Mouse (Mus musculus) midbrain, embryonic 16.5 days (tissue): ENCODE measurements around the gene Nars2. TPM values are rescaled to one million over a fixed set of nuclear protein-coding genes. Genes with fewer than 3 reads are reported as not detected.
"Not testable (repeated sequence)": the region's sequence is repeated elsewhere in the genome, so short reads cannot be mapped to it uniquely, and the experiment has no call there.

Source experiments
- ATAC-seq: fragments of 200-750 bp; cut with Nextera tagmentation; 2 replicates; pipeline ENCODE4 v1.8.0; 2017; ENCODE audit warnings: moderate TSS enrichment
- H3K27ac ChIP-seq: fragments of 300-500 bp; sonication (generic); 2 replicates; pipeline ENCODE4 v1.5.1; 2014; ENCODE audit warnings: mild to moderate bottlenecking, low read length, mixed read lengths
- H3K27me3 ChIP-seq: fragments of 300-500 bp; sonication (generic); 2 replicates; pipeline ENCODE4 v1.6.1; 2014; ENCODE audit warnings: low read depth, low read length, mixed read lengths; ENCODE audit not compliant: control insufficient read depth, insufficient read depth
- H3K36me3 ChIP-seq: fragments of 300-500 bp; sonication (generic); 2 replicates; pipeline ENCODE4 v1.6.1; 2014; ENCODE audit warnings: mild to moderate bottlenecking, low read length, moderate library complexity, mixed read lengths; ENCODE audit not compliant: control insufficient read depth, insufficient read depth
- H3K4me1 ChIP-seq: fragments of 300-500 bp; sonication (generic); 2 replicates; pipeline ENCODE4 v1.6.1; 2014; ENCODE audit warnings: mild to moderate bottlenecking, low read length, mixed read lengths; ENCODE audit not compliant: control insufficient read depth, insufficient read depth
- H3K4me2 ChIP-seq: fragments of 300-500 bp; sonication (generic); 2 replicates; pipeline ENCODE4 v1.6.1; 2014; ENCODE audit warnings: mild to moderate bottlenecking, low read length, mixed read lengths
- H3K4me3 ChIP-seq: fragments of 300-500 bp; sonication (generic); 2 replicates; pipeline ENCODE4 v1.5.1; 2014; ENCODE audit warnings: low read depth, mild to moderate bottlenecking, low read length, moderate library complexity, mixed read lengths
- H3K9ac ChIP-seq: fragments of 300-500 bp; sonication (generic); 2 replicates; pipeline ENCODE4 v1.6.1; 2014; ENCODE audit warnings: low read depth, low read length, mixed read lengths
- H3K9me3 ChIP-seq: fragments of 300-500 bp; sonication (generic); replicated peaks from 2 replicates; pipeline ENCODE4 v1.6.1; 2014; ENCODE audit warnings: mild to moderate bottlenecking, low read length, mixed read lengths; ENCODE audit not compliant: control insufficient read depth, poor library complexity, severe bottlenecking
- WGBS: fragments of 180-500 bp; shearing (Covaris S2); extraction: QIAGEN DNeasy Blood & Tissue Kit; methylation state at CpG from one replicate; pipeline ENCODE4 v1.1.7; 2014; 5-methylcytosine and 5-hydroxymethylcytosine counted together
- polyA plus RNA-seq: library from polyadenylated mRNA; unstranded; fragments of >200 nt; fragmentation: Nextera tagmentation; extraction: Ambion mirVana; gene quantifications from 2 replicates; pipeline ENCODE4 v1.2.1, GENCODE M21; 2015

Gene Nars2
- polyA plus RNA-seq, 1 experiment from 2014 or later = 16.1 TPM

DNA sequence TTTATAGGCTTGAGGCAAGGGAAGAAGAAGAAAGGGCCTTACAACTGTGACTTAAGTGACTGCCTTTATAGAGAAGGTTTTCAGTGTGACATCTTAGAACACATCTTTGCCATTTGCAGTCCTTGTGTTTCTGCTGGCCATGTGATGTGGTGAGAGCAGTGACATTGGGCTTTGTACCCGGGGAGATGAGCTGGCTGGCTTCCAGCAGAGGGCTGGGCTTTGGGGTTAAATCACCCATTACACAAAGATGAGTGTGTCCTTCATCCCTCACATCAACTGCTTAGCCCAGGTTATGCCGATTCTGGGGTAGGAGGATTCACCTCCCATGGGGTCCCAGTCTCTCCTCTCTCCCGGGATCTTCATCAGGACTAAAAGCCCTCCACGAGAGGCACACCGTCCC lies 41.4 kb upstream of the Nars2 start:
- H3K9ac ChIP-seq = no peak overlapping the region
- no peak overlapping the region for H3K4me3 ChIP-seq
- WGBS = 63% methylated on average over 5 of the region's 5 CpGs
- no peak overlapping the region for H3K27ac ChIP-seq
- no peaks in the 10 kb centered on the region for H3K9me3 ChIP-seq
- H3K4me1 ChIP-seq = peaks cover 7% of the 10 kb centered on the region
- H3K27me3 ChIP-seq = no peaks in the 10 kb centered on the region; the same call in 1 of the 2 replicates
- H3K36me3 ChIP-seq = peaks cover 5% of the 10 kb centered on the region
- H3K4me2 ChIP-seq = no peak overlapping the region
- ATAC-seq = no peak

DNA sequence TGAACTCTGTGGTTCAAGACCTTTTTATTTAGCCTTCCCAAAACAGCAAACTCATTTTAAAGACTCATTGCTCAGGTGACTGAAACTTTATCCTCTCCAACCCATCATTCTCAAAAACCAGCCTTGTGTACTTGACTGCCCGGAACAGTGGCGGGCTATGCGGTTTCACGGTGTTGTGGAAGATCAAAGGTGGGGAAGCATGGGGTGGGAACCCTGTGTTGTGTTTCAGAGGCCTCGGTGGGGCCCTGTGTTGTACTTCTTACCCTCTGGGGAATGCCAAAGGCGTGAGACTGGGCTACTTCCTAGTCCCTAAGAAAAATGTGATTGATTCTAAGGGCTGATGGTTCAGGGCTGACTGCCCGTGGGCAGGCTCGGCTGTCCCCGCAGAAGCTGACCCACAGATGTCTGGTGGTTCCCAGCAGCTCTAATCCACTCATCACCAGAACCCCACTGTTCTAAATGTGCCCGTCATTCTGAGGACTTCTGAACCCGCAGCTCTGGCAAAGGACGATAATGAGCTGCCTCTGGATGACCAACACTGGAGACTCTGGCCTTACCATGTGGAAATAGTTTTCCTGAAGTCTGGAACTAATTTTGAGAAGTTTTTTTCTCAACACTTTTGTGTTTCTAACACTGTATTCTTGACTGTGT lies 40.9 kb upstream of the Nars2 start:
- peaks cover 7% of the 10 kb centered on the region for H3K4me1 ChIP-seq
- WGBS = 70% methylated on average over 12 of the region's 12 CpGs
- no peak for ATAC-seq

GRCm38 (mm10) chr7:96914031-96914430 lies 37.3 kb upstream of the Nars2 start:
- 15% methylated on average over 6 of the region's 6 CpGs for WGBS
- no peaks in the 10 kb centered on the region for H3K9me3 ChIP-seq
- no peak overlapping the region for H3K9ac ChIP-seq
- no peak for ATAC-seq
- H3K4me1 ChIP-seq = 0 out of 2 replicates have a peak, but pooled peaks cover 2% of the 10 kb centered on the region
- H3K36me3 ChIP-seq = no peaks in the 10 kb centered on the region
- H3K4me2 ChIP-seq = no peak overlapping the region
- H3K27ac ChIP-seq = no peak overlapping the region
- H3K27me3 ChIP-seq = no peaks in the 10 kb centered on the region; the same call in 1 of the 2 replicates
- no peak overlapping the region for H3K4me3 ChIP-seq

More for the DNA sequence above, 40.9 kb upstream of the Nars2 start:
- no peak overlapping the region for H3K4me3 ChIP-seq
- no peak overlapping the region for H3K27ac ChIP-seq
- peaks cover 5% of the 10 kb centered on the region for H3K36me3 ChIP-seq
- H3K9ac ChIP-seq = no peak overlapping the region
- H3K9me3 ChIP-seq = no peaks in the 10 kb centered on the region
- no peaks in the 10 kb centered on the region; the same call in 1 of the 2 replicates for H3K27me3 ChIP-seq
- H3K4me2 ChIP-seq = no peak overlapping the region

- 0% methylated on average over 2 of the region's 2 CpGs for WGBS
- Histone ChIP-seq H3K9me3 (no peaks in the 10 kb centered on the region), H3K27ac (no peak overlapping the region), H3K9ac (no peak overlapping the region), H3K4me3 (no peak overlapping the region), H3K4me2 (no peak overlapping the region), H3K36me3 (no peaks in the 10 kb centered on the region), H3K27me3 (no peaks in the 10 kb centered on the region; the same call in 1 of the 2 replicates), H3K4me1 (peaks cover 3% of the 10 kb centered on the region)
- ATAC-seq = peak; percentile 36; the same call in 1 of the 2 replicates
Observed at GRCm38 (mm10) chr7:96915452-96916105, 35.7 kb upstream of the Nars2 start.

DNA sequence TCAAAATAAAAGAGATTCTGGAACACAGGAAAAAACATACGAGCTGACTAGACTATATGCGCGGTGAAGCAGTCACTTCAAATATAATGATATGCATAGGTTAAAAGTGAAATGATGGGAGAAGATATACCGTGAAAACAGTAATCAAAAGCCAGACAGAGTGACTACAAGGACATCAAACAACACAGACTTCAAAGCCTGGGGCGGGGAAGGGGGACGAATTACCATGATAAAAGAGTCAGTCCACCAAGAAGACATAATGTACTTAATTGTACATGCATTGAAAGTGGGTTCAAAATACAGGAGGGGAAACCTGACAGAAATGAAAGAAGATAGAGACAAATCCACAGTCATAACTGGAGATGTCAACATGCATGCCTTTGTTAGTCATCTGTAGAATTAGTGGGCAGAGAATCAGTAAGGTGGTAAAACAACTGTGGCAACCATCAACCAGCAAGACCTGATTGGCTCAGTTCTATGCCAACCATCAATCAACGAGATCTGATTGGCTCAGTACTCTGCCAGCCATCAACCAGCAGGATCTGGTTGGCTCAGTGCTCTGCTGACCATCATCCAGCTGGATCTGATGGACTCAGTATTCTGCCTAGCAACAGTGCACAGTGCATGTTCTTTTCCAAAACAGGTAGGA lies 30.7 kb upstream of the Nars2 start:
- Histone ChIP-seq H3K9me3 (no peaks in the 10 kb centered on the region), H3K36me3 (no peaks in the 10 kb centered on the region), H3K4me1 (peaks cover 3% of the 10 kb centered on the region), H3K27ac (no peak overlapping the region), H3K4me3 (no peak overlapping the region), H3K9ac (no peak overlapping the region), H3K27me3 (no peaks in the 10 kb centered on the region), H3K4me2 (no peak overlapping the region)
- ATAC-seq = peak; percentile 68; the same call in 1 of the 2 replicates
- 35% methylated on average over 7 of the region's 7 CpGs for WGBS

GRCm38 (mm10) chr7:96922927-96923326 lies 28.4 kb upstream of the Nars2 start:
- Histone ChIP-seq H3K36me3 (no peaks in the 10 kb centered on the region), H3K4me2 (no peak overlapping the region), H3K4me1 (peaks cover 5% of the 10 kb centered on the region), H3K9me3 (no peaks in the 10 kb centered on the region), H3K4me3 (no peak overlapping the region), H3K27ac (no peak overlapping the region), H3K9ac (no peak overlapping the region), H3K27me3 (no peaks in the 10 kb centered on the region)
- 0 out of 2 replicates have a peak, but pooled peaks have one; percentile 21 for ATAC-seq
- 100% methylated on average over 2 of the region's 2 CpGs for WGBS

DNA sequence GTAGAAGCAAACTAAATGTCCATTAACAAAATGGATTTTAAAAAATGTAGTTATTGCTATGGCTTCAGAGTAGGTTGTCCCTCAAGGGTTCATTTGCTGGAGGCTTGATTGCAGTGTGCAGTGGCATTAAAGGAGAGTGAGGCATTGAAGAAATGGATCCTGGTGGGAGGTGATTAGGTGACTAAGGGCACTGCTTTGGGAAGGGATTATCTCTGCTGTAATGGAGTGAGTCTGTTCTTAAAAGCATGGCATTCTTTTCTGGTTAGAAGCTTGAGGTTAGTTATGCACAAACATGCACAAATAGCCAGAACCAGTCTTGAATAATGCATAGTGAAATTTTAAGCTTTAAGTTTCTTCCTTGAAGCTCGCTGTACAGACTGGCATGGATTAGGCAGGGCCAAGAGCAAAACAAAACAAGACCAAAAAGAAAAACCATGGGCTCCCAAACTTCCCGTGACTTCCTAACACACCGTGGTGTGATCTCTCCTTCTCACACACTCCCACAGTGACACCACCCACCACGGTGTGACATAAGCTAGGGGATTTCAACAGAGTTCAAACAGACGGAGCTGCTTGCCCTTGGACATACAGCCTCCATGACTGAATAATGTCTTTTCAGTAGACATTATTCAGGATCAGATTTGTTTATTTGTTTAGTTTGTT lies 7.5 kb upstream of the Nars2 start:
- WGBS = 22% methylated on average over 5 of the region's 5 CpGs

GRCm38 (mm10) chr7:96946501-96946900 lies 4.8 kb upstream of the Nars2 start:
- H3K9ac ChIP-seq, H3K4me1 ChIP-seq, H3K36me3 ChIP-seq, H3K9me3 ChIP-seq, ATAC-seq, H3K4me3 ChIP-seq, H3K27ac ChIP-seq, H3K4me2 ChIP-seq, H3K27me3 ChIP-seq: not testable (repeated sequence)
- WGBS = 89% methylated on average over 8 of the region's 8 CpGs

More for the DNA sequence above, 7.5 kb upstream of the Nars2 start:
- Histone ChIP-seq H3K9ac (no peak overlapping the region), H3K36me3 (no peaks in the 10 kb centered on the region), H3K4me2 (no peak overlapping the region), H3K9me3 (no peaks in the 10 kb centered on the region), H3K27ac (no peak overlapping the region; the same call in 1 of the 2 replicates), H3K4me3 (no peak overlapping the region), H3K4me1 (0 out of 2 replicates have a peak, but pooled peaks cover 4% of the 10 kb centered on the region), H3K27me3 (no peaks in the 10 kb centered on the region)
- ATAC-seq = no peak
